Mouse (Mus musculus): ENCODE results near the gene Tbxas1. TPM values are rescaled to one million over a fixed set of nuclear protein-coding genes. Genes with fewer than 3 reads are reported as not detected.
A peak's percentile ranks its signal among the peaks of the same experiment; 100 is the strongest.

Gene Tbxas1
- total RNA-seq, 2 experiments from 2014 or later = 3.0 to 3.3 TPM

DNA sequence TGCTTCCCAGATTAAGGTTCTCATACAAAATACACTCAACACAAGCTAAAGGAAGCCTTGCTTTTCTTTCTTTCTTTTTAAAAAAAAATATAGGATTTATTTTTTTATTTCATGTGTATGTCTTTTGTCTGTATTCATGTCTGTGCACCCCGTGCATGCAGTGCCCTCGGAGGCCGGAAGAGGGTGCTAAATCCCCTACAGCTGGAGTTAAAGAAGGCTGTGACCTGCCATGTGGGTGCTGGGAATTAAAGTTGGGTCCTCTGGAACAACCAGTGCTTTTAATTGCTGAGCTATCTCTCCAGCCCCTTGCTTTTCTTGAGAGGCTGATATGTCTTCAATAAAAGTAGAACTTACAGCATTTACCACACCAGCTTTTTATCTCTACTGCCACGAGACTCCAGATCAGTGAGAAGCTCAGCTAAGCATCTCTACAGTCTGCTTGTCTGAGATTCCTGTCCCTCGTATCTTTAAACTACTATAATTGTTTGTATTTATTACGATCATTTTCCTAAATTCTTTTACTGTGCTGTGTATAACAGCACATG lies 24.4 kb upstream of the Tbxas1 start:
- intact Hi-C loops (cut with DNase I) = no loop called here
- no peak for DNase-seq (ENCODE audit: low spot score in 2 of 2)

DNA sequence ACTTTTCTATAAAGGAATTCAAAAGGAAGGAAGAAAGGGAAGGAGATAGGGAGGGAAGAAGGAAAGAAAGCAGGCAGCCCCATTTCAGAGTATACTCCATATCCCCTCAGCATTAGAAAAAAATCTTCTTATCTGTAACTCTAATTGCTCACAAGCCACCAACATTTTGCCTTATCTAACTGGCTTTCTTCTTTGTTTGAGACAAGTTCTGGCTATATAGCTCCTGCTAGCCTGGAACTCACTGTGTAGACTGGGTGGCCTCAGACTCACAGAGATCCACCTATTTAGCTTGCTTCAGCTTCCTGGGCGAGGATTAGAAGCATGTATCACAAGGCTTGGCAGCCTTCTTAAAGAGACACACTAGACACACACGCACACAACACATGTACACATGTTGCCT lies 23.5 kb upstream of the Tbxas1 start:
- no peak for DNase-seq (ENCODE audit: low spot score in 2 of 2)
- intact Hi-C loops (cut with DNase I) = no loop called here

DNA sequence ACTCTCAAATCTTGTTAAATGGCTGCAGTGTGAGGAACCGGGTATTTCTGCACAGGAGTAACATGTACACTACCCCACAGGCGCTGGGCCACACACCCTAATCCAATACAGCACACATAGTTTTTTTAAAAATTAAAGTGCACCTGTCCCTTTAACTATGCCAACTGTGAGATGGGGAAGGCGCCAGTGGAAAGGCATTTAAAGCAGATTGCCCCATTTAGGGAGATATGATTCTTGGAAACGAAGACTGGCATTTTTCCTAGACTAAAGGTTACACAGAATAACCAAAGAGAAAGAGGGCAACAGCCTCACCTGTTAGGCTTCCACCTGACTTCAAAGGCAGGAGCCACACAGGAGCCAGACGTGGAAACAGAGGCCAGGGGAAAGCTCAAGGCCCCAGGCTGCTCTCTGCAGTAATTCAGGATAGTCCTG lies 21.6 kb upstream of the Tbxas1 start:
- intact Hi-C loops (cut with DNase I) = no loop called here

DNA sequence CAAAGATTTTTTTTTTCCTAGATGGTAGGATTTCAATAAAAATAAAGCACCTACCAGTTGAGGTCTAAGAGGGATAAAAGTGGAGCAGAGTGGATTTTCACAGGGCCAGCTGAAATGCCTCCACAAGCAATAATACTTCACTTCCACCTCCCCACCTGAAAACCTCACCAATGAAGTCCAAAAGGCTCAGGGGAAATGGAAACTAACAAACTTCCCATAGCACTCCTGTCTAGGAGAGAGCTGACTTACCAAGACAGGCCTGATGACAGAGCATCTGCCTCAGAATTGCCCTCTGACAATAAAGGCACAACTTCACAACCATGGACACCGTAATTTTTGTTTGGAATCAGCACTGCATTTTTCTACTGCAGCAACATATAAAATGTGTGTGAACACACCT lies 15.4 kb upstream of the Tbxas1 start:
- no peak for DNase-seq (ENCODE audit: low spot score in 2 of 2)
- intact Hi-C loops (cut with DNase I) = no loop called here

More for the DNA sequence above, 21.6 kb upstream of the Tbxas1 start:
- no peak for DNase-seq (ENCODE audit: low spot score in 2 of 2)

DNA sequence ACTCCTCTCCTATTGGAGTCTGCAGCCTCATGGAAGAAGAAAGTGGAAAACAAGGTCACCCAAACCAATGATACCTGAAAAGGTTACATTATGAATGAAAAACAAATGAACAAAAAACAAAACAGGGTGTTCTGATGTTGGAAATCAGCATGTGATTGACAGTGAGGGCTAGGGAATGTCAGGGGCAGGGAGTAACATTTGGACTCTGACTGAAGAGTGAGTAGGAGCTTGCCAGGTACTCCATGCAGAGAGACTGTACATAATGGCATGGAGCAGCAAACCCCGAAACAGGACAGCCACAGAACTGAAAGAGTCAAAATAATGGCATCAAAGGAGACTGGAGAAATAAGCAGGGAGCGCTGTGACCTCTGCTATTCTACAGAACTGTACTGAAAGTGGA lies 14.9 kb upstream of the Tbxas1 start:
- no peak for DNase-seq (ENCODE audit: low spot score in 2 of 2)
- intact Hi-C loops (cut with DNase I) = no loop called here

DNA sequence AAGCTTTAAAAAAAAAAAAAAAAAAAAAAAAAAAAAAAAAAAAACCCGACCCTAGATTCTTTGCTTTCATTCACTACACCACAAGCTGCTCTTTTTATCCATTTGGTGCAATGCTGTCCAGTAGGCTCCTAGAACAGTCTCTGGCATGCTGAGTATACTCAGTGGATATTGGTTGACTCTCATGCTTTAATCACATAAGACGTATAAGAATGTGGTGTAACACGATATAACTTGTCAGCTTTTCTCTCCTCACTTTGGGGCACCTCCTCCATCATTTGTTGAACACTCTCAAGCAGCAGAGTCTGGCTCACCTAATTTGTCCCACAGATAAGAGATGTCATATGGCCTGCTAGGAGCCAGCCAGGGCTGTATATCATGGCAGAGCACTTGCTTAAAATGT lies 11.6 kb upstream of the Tbxas1 start:
- intact Hi-C loops (cut with DNase I) = no loop called here
- DNase-seq (ENCODE audit: low spot score in 2 of 2) = no peak

DNA sequence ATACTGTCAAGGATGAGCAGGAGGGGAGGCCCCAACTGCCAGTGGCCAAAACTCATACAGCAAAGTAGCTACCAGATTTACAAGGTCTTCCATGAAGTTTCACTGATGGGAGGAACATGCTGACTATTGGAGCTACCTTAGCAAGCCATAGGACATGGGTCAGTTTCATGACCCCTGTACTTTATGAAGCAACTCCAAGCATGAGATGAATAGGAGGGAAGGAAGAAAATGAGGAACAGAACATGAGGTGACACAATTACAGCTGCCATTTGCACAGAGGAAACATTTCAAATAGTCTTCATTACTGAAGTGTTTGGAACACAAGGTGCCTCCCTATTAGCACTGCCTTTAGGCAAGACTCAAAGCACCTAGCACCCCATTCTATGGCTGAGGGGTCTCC lies 9.4 kb upstream of the Tbxas1 start:
- DNase-seq (ENCODE audit: low spot score in 2 of 2) = no peak
- intact Hi-C loops (cut with DNase I) = no loop called here

DNA sequence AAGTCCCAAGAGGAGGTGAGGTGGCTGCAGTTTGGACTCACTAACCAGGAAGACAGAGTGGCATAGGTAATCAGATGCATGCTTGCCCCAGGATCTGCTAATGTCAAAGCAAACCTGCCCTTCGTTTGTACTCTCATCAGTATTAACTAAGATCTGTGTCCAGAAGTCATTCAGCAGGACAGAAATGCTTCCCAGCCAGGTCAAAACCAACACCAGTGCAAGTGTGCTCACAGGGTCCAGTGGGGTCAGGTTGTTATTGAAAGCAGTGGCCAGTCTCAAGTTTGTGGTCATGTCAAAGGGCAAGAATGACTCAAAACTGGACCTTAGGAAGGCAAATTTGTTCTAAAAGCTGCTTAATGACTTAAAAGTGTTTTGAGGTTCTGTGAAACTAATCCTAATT lies 8.8 kb upstream of the Tbxas1 start:
- no peak for DNase-seq (ENCODE audit: low spot score in 2 of 2)
- intact Hi-C loops (cut with DNase I) = no loop called here

DNA sequence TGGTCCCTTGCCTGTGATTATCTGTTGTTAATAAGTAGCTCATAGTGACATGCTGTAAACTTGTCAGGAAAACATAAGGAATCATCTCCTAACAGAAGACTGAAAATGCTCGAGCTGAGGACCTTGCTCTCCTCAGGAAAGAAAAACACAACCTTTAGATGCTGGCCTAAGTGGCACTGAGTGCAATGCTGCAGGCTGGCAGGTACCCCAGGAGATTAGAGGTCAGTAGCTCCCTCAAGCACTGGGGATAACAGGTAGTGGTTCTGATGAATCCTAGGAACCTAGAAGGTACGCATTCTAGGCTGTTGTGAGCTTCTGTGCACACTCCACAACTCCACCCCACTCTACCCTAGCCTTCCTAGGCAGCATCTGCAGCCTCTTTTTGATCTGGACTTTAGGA lies 8.4 kb upstream of the Tbxas1 start:
- intact Hi-C loops (cut with DNase I) = no loop called here

DNA sequence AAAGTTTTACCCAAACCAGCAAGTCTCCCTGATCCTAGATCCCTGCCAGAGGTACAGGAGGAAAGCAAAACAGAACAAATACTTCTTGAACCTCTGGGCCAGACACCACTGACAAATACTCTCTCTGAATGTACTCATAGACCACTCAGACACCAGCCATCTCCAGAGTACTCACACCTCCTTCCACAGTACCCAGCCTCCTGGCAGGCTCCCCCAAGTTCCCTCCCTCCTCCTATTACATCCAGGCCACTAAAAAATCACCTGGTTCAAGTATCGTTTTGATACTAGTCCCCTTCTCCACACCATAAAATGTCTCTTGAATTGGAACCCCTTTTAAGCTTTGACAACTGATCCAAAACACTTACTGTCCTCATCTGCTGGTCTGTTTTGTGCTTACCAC lies 7.9 kb upstream of the Tbxas1 start:
- DNase-seq (ENCODE audit: low spot score in 2 of 2) = no peak
- intact Hi-C loops (cut with DNase I) = no loop called here

More for the DNA sequence above, 8.4 kb upstream of the Tbxas1 start:
- DNase-seq (ENCODE audit: low spot score in 2 of 2) = no peak

DNA sequence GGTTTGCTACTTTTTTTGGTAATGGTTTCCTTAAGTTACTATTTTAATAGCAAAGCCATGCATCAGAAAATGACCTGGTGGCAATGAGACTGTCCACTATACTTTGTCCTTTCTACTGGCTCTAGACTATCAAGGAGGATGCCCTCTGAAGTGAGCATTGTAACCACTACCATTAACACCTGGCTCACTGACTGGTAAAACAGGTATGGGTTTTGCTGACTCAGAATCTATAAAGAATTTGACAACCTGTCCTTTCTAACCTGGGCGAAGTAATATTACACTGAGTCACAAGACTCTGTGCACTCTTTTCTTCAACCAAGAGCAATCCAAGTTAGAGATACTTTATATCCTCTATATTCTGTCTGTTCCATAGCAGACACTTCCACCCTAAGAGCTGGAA lies 6.2 kb upstream of the Tbxas1 start:
- no peak for DNase-seq (ENCODE audit: low spot score in 2 of 2)
- intact Hi-C loops (cut with DNase I) = no loop called here

DNA sequence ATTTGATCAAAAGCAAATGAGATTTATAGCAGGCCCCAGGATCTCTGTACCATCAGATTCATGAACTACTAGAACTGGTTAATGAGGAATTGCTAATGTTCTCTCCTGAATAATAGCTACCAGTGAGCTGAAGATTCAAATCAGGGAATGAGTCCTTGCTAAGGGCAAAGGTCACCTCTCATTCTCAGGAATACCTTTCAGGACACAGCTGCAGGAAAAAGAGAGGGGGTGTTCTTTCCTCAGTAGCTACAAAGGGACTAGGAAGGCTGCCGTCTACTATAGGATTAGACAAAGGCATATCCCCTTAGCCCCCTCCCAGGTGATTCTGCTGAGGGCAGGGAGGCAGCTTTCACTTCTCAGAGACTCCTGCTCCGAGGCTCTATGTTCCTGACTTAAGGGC lies 5.1 kb upstream of the Tbxas1 start:
- intact Hi-C loops (cut with DNase I) = loop anchor here (10.0 kb wide), 1 partner anchor 135 kb away; no protein-coding TSS in a partner anchor
- DNase-seq (ENCODE audit: low spot score in 2 of 2) = no peak

DNA sequence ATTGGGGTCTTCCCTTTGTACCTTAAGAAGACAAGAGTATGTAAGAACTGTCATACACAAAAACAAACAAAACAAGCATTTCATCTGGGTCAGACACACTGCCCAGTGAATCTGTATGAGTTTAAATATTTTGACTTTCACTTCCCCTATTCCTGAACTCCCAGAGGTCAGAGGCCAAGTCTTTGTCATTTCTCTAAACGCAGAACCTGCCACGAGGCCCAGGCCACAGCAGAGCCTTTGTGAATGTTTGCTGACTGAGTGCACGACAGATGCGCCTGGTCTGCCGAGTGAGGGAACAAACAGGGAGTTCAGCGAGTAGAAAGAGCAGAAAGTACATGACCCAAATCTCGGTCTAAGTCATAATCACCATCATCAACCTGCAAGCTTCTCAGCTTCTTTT lies 4.2 kb upstream of the Tbxas1 start:
- intact Hi-C loops (cut with DNase I) = loop anchor here (10.0 kb wide), 1 partner anchor 136 kb away; no protein-coding TSS in a partner anchor
- DNase-seq (ENCODE audit: low spot score in 2 of 2) = no peak

DNA sequence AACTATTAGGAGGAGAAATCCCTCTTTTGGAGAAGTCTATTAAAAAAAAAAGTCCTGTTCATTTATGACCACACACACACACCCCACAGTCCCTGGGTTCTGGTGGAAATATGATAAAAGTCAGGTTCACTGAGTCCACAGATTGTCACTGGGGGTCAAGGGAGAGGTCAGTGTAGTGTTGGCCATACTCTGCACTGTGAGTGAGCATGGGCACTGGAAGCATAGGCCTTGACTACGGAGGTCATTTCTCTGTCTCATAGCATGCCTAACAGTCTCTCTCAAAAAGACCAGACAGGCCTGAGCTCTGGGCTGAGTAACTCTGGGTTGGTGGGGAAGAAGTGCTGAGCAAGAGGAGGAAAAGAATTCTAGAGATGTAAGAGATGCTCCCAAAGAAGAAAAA lies 1.9 kb upstream of the Tbxas1 start:
- no peak for DNase-seq (ENCODE audit: low spot score in 2 of 2)
- intact Hi-C loops (cut with DNase I) = loop anchor here (10.0 kb wide), 1 partner anchor 139 kb away; no protein-coding TSS in a partner anchor

DNA sequence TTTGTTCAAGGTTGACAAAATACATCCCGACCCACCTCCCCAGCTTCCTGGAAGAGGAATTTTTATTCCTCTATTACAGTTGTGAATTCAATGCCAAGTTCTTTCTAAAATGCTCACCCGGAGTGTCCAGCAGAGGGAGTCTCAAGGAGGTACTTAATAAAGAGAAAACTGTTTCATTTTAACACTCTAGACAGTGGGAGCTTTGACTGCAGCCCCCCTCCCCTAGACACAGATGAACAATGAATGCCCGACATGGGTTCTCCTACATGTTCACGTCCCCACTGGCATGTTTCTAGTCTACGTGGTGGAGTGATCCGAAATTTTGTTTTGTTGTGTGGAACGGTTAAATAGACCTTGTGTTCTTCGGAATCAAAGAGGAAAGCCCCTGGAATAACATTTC lies 1.2 kb upstream of the Tbxas1 start:
- intact Hi-C loops (cut with DNase I) = loop anchor here (2.0 to 10.0 kb wide), 2 partner anchors 139 to 193 kb away; no protein-coding TSS in a partner anchor
- peak; percentile 56 to 65 for DNase-seq (ENCODE audit: low spot score in 2 of 2)

DNA sequence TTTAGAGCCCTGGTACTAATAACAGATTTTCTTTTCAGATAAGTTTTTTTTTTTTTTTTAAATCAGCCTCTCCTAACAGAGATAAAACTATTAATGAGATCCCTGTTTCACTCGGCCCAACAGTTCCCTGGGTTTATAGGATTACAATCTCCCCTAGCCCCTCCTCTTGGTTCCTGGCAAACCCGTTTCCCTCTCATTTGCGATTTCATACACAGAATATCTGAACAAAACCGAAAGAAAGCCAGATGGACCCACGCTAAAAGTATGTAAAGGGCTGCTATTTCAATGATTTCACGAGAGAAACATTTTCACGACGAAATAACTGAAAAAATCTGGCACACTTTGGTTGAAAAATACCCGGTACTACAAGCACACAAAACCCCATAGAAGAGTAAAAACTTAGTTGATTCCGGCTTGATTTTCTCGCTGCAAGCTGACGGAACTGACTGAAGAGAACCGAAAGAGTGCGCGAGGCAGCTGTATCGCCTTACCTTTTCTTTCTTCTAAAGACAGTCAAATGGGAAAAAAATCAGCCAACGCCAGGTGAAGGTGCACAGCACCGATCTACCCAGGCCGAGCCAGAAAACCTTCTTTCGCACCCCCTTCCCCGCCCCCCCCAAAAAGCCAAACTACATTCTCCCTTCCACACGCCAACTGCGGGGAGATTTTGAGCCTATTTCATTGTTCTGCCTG lies 493 bp upstream of the Tbxas1 start:
- DNase-seq (ENCODE audit: low spot score in 2 of 2) = peak; percentile 20 to 33
- intact Hi-C loops (cut with DNase I) = loop anchor here (2.0 to 10.0 kb wide), 2 partner anchors 140 to 192 kb away; no protein-coding TSS in a partner anchor

DNA sequence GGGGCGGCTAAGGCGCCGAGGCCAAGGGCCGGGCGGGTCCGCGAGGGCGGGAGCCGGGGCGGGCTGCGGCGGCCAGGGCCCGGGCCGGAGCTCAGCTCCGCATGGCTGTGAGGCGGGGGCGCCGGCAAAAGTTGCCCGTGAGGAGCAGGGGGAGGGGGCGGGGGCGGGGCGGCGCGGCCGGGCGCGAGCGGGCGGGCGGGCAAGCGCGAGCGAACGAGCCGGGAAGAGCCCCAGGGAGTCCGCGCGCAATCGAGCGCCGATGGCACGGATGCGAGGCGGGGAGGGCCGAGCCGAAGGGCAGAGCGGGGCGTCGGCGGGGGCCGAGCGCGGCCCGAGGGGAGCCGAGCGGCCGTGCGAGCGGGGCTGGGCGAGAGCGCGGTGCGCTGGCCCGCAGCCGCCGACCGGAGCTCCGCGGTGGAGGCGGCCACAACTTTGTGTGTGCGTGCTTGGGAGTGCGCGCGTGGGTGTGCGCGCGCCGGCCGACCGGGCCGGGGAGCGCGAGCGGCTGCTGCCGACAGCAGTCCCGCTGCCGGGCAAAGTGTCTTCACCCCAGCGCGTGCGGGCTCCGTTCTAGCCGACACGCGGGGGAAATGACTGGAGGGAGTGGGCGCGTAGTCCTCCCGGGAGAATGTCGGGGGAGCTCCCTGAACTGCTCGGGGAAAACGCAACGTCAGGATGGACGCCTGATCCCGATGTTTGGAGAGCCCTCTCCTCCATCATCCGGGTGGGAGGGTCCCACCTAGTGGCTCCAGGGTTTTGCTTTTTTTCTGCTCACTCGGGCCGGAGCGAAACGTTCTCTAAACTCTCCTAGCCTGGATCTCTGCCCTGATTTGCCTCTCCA lies 1.1 kb downstream of the Tbxas1 start, which contains the start of gene Hipk2:
Hipk2 (minus strand) TSS at position 95 of the 841 bp plus-strand sequence.
- intact Hi-C loops (cut with DNase I) = loop anchor here (2.0 to 10.0 kb wide), 2 partner anchors 35 to 141 kb away; no protein-coding TSS in a partner anchor

DNA sequence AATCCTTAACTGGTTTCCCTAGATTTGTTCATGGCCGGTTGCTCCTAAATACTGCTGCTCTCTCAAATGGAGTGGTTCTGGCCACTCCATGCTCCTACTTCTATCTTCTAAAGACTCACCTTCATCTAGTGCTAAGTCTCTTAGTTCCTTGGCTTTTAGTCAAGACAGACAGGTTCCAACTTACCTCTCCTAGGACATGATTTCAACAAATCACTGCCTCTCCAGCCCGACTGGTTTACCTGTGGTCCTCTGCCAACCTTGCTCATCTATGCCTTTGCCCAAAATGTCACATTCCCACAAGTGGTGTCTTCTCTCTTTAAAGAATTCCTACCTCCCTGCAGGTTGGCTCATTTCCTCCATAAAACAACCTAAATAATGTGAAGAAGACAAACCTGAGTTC lies 2.5 kb downstream of the Tbxas1 start:
- no peak for DNase-seq (ENCODE audit: low spot score in 2 of 2)
- intact Hi-C loops (cut with DNase I) = loop anchor here (2.0 to 10.0 kb wide), 2 partner anchors 33 to 143 kb away; no protein-coding TSS in a partner anchor

More for the DNA sequence above, 1.1 kb downstream of the Tbxas1 start, which contains the start of gene Hipk2:
- DNase-seq (ENCODE audit: low spot score in 2 of 2) = peak; percentile 61 to 80

DNA sequence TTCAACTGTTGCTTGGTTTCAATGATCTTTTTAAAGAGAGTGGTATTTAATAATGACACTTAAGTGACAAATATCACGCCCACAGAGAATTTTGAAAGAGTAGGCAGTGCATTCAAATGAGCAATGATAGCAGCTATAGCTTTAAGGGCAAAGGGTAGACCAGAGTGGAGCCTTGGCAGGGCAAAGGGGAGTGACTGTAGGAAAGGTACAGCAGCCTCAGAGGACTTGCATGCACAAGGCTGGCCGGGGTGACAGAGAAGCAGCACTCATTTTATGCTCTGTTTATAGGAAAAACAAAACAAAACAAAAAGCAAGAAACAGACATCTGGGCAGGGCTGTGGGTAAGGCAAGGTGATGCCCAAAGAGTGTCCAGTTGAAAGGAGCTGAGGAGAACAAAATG lies 6.3 kb downstream of the Tbxas1 start:
- DNase-seq (ENCODE audit: low spot score in 2 of 2) = no peak
- intact Hi-C loops (cut with DNase I) = loop anchor here (10.0 kb wide), 1 partner anchor 227 kb away; no protein-coding TSS in a partner anchor

DNA sequence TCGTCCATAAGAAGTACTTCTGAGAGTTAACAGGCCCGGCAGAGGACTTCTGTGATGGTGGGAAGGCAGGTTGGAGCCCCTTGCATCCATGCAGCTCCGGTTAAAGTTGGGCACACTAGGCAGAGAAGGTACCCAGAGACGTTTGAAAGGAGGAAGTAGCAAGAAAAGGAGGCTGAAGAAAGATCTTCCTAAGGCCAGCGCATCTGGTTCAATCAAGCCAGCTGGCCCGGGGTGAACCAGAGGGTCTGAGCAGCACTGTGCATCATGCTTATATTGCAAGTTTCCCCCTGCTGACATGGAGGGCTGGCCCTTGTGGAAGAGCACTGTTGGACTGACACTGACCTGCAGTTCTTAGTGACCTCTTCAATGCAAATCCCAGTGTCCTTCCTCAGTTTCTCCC lies 6.8 kb downstream of the Tbxas1 start:
- intact Hi-C loops (cut with DNase I) = loop anchor here (10.0 kb wide), 1 partner anchor 227 kb away; no protein-coding TSS in a partner anchor
- DNase-seq (ENCODE audit: low spot score in 2 of 2) = no peak
